Mouse (Mus musculus): ENCODE measurements around the gene Adnp. TPM values are rescaled to one million over a fixed set of nuclear protein-coding genes. Genes with fewer than 3 reads are reported as not detected.

Adnp gene
- total RNA-seq (2021), result 10 to 100 TPM; 52.1 to 61.7 TPM
- long read RNA-seq, experiment 1, full-length matches to known transcripts, result 2 of 7 reads
- long read RNA-seq, experiment 1, partial matches to known transcripts, result 4 of 7 reads
- long read RNA-seq, experiment 1, other reads (novel, unspliced or antisense), result 1 of 7 reads
- long read RNA-seq, experiment 2, result 0 reads

GRCm38 (mm10) chr2:168206725-168207644, at the start of gene Adnp:
Gene Adnp (minus strand): TSS chr2:168207112.
- peak; percentile 95 to 97 for DNase-seq

- DNase-seq, result no peak
These were observed 49.6 kb upstream of the Adnp start for GRCm38 (mm10) chr2:168256506-168256905.

- DNase-seq, result no peak
These were observed 46.9 kb upstream of the Adnp start for GRCm38 (mm10) chr2:168253822-168254221.

GRCm38 (mm10) chr2:168252639-168253292, 45.9 kb upstream of the Adnp start:
- DNase-seq, result peak; percentile 12 to 19

DNA sequence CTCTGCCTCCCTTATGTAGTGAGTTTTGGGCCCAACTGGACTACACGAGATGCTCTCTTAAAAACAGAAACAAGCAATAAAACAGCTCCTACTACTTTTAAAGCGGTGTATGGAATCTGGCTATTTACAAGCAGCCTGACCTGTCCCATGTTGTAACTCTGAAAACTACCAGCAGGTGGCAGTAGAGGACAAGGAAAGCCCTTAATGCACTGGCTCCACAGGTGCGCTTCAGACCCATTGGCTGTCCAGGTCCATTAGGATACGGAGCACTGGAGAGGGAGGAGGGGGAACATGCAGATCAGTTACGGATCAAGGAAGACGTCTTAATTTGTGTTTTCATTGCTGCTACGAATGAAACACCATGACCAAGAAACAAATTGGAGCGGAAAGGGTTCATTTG, 43.4 kb upstream of the Adnp start:
- peak; percentile 79 to 86 for DNase-seq

- no peak for DNase-seq
These were observed 41.9 kb upstream of the Adnp start for GRCm38 (mm10) chr2:168248856-168249245.

GRCm38 (mm10) chr2:168248167-168248855, 41.4 kb upstream of the Adnp start:
- DNase-seq, result no peak

- DNase-seq, result no peak
These were observed 38.7 kb upstream of the Adnp start for GRCm38 (mm10) chr2:168245571-168245970.

DNA sequence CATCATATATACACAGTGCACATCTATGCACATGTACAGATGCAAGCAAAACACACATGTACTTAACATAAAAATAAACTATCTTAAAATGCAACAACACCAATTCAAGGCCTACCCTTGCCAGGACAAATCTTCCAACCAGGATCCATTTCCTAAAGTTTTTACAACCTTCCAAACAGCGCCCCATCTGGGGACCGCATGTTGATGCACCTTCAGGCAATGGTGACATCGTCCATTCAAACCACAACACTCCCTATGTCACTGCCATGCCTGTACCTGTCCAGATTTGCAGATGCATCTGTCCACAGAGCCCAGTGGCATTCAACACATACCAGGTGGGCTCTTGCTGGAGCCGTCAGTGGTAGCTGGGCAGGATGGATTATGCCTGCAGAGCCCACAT, 36.4 kb upstream of the Adnp start:
- DNase-seq, result no peak

GRCm38 (mm10) chr2:168242841-168243240, 35.9 kb upstream of the Adnp start:
- DNase-seq, result no peak

DNA sequence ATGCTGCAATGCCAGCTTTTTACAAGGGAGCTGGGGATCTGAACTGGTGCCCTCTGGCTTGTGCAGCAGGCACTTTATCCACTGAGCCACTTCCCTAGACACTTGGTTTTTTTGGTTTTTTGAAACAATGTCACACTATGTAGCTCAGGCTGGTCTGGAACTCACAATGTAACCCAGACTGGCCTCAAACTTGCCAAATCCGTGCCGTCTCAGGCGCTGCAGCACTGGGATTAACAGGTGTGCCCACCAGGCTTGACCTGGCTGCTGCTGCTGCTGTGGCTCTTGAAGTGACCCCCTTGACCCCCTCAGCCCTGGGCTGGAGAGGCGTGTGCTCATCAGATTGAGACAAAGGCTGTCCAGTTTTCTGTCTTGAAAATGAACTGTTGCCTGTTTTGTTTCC, 31.4 kb upstream of the Adnp start:
- no peak for DNase-seq

GRCm38 (mm10) chr2:168233286-168233685, 26.4 kb upstream of the Adnp start:
- DNase-seq, result no peak

DNA sequence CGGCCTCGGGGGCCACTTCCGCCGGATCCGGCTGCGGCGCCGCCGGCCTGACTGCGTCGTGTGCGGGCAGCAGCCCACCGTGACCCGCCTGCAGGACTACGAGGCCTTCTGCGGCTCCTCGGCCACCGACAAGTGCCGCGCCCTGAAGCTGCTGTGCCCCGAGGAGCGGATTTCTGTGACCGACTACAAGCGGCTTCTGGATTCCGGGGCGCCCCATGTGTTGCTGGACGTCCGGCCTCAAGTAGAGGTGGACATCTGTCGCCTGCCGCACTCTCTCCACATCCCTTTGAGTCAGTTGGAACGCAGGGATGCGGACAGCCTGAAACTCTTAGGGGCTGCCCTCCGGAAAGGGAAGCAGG, 24.5 kb upstream of the Adnp start:
- no peak for DNase-seq

DNA sequence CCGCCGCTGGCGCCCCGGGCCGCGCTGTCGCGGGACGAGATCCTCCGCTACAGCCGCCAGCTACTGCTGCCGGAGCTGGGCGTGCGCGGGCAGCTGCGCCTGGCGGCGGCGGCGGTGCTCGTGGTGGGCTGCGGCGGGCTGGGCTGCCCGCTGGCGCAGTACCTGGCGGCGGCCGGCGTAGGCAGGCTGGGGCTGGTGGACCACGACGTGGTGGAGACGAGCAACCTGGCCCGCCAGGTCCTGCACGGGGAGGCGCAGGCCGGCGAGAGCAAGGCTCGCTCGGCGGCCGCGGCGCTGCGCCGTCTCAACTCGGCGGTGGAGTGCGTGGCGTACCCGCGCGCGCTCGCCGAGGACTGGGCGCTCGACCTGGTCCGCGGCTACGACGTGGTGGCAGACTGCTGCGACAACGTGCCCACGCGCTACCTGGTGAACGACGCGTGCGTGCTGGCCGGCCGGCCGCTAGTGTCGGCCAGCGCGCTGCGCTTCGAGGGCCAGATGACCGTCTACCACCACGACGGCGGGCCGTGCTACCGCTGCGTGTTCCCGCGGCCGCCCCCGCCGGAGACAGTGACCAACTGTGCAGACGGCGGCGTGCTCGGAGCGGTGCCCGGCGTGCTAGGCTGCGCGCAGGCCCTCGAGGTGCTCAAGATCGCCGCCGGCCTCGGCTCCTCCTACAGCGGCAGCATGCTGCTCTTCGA, 24.0 kb upstream of the Adnp start:
- DNase-seq, result peak in 1 of 2 experiments; percentile 38

DNA sequence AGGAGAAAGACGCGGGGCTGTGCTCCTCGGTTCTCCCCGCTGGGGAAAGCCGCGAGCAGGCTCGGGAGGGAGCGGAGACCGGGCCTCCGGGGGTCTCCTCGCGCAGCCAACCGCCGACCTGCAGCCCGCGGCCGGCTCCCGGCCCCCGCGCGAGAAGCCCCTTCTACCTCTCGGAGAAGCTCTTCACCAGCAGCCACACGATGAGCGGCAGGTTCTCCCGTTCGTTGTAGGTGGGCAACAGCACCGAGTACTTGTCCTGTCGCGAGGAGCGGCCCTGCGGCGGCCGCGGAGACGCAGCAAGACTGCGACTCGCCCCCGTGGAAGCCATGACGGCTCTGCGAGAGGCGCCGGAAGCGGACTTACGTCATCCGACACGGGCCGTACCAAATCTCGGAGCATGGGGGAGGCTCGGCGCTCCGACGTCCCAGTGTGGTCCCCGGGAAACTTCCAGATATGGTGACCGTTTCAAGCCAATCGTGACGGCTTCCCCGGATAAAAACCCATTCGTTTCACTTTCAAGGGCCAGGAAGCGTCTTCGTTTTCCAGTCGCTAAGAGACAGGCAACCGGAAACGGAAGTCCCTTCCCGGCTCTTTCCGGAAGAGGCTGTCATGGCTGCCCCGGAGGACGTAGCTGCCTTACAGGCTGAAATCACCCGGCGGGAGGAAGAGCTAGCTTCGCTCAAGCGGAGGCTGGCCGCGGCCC, 23.3 kb upstream of the Adnp start, which contains the start of the genes Gm20716, Dpm1 and Mocs3:
Gene Gm20716, minus strand, starts transcription at position 339 of the 703 bp plus-strand sequence.
Gene Dpm1, minus strand, starts transcription at position 566 of the 703 bp plus-strand sequence.
Gene Mocs3, plus strand, starts transcription at position 597 of the 703 bp plus-strand sequence.
- peak; percentile 86 to 89 for DNase-seq

GRCm38 (mm10) chr2:168229116-168230025, 22.5 kb upstream of the Adnp start:
- peak; percentile 72 to 75 for DNase-seq

DNA sequence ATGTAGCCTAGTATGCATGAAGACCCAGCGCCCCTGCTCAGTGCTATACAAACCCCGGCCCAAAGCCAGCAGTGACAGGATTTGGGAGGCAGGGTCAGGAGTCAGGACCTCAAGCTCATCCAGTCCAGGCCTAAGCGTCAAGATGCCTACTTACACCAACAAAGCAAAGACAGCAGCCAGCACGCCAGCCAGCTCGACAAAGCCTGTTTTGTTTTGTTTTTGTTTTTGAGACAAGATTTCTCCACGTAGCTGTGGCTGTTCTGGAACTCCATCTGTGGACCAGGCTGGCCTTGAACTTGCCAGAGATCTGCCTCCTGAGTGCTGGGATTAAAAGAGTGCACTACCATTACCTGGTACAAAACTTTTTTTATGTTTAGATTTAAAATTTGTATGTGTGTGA, 16.4 kb upstream of the Adnp start:
- no peak for DNase-seq

DNA sequence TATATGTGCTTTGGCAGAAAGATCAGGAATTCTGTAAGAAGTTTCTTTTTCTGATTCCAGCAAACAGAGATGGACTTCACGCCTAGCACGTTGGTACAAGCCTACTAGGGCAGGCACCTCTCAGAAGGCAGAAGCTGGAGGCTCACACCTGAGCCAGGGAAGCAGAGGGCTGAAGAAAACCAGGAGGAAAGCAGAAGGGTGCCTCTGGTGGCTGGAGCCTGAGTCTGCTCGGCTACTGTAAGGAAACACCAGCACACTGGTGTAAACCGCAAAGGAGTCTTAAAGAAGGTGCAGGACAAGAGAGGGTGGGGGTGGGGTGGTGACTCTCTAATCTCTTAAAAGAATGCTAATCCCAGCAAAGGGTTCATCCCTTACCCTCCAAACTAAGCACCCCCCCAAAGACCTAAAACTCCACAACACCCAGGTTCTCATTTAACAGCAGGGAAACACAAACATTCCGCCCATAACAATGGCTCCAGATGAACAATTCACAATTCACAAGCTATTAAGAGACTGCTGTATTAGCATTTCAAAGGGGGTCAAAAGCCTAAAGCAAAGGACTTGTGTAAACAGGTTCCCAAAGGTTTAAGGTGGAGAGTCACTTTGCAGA, 7.0 kb upstream of the Adnp start:
- no peak for DNase-seq

DNA sequence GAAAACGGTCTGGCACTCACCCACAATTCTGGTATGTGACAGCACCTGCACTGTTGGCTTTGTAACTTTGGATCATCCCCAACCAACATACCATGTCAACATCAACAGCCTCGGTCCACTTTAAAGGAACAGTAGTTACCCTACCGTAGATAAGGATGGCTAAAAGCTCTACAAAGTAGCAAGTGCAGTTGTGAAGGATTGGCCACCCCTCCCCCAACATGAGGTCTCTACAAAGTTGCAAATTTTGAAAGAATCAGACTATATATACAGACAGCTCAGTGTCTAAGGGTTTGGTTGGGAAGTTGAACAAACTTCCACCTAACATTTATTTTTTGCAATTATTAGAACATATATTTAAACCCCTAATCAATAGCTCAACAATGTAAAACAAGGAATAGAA, 971 bp upstream of the Adnp start:
- no peak for DNase-seq

Data from adrenal gland, postnatal 36 days (tissue).